Mouse (Mus musculus) gastrocnemius, postnatal 4 days (tissue): ENCODE results near the gene Hp1bp3. TPM values are rescaled to one million over a fixed set of nuclear protein-coding genes. Genes with fewer than 3 reads are reported as not detected.

Experiments used
- DNase-seq, 2 experiments: peaks; one replicate each; pipeline ENCODE4 v3.0.0; 2021 to 2022; ENCODE audit warnings: low spot score in 2 of 2, mixed read lengths in 2 of 2
- total RNA-seq, 2 experiments: library from RNA; stranded (reverse); gene quantifications; 2 replicates each; pipeline ENCODE4 v1.2.3; 2021

Hp1bp3 gene
- total RNA-seq, 2 experiments from 2014 or later, result 102 to 108 TPM

DNA sequence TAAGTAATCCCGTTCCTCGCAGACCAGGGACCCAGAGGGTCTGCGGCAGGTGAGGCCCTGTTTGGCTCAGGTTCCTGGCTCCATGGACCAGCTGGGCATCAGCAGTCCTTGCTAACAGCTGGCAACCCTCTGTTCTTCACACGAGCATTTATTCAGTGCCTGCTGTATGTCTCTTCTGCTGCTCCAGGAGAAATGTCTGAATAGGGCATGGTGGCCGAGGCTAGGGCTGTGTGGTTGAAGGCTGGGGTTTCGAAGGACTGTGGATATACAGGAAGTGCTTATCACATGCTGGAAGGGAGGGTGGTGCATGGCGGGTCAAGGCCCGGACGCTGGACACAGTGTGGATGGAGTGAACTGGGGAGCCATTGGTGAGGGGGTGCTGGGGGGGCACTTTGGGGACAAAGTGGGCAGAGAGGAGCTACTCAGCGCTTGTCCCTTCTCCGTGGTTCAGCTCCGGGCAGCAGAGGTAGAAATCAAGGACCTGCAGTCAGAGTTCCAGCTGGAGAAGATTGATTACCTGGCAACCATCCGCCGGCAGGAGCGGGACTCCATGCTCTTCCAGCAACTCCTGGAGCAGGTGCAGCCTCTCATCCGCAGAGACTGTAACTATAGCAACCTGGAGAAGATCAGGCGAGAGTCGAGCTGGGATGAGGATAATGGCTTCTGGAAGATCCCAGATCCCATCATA is 77.3 kb downstream of the Hp1bp3 start:
- no peak for DNase-seq

DNA sequence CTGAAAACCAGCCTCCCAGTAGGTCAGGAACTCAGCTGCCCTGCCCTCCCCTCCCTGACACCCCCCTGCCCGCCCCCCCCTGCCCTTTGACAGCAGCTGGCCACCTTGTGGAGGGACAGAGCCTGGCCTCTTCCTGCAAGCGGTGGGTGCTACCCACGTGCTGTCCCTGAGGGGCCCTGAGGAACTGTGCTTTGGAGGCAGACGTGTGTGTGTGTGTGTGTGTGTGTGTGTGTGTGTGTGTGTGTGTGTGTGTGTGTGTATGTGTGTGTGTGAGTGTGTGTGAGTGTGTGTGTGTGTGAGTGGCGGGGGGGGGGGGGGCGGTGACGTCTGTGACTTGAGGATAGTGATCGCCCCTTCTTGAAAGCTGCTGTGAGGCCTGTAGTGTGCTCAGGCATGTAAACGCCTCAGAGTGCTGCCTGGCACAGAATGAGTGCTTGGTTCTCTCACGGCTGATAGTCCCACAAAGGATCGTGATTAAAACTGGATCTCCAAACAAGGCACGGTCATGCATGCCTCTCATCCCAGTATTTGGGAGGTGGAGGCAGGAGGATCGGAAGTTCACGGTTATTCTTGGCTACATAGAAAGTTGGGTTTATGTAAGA is 78.0 kb downstream of the Hp1bp3 start:
- DNase-seq, result no peak

Other genes starting within 250 kb of the Hp1bp3 start
- 100 to 1,000 TPM in 1 of 2 experiments, 10 to 100 TPM in 1; 90.3 to 107 TPM for gene Eif4g3, start 223.3 kb upstream of the Hp1bp3 start, total RNA-seq
- gene Sh2d5, start 34.1 kb downstream of the Hp1bp3 start, total RNA-seq, result under 1 TPM in 1 of 2 experiments, not detected in 1; 0.39 TPM
- gene Kif17, start 34.1 kb downstream of the Hp1bp3 start, total RNA-seq, result under 1 TPM; 0.34 TPM
- gene Ddost, start 88.4 kb downstream of the Hp1bp3 start, total RNA-seq, result 100 to 1,000 TPM; 106 to 115 TPM
- 100 to 1,000 TPM; 170 to 188 TPM for gene Pink1, start 110.0 kb downstream of the Hp1bp3 start, total RNA-seq
- gene Cda, start 151.7 kb downstream of the Hp1bp3 start, total RNA-seq, result 1 to 10 TPM; 2.1 to 2.4 TPM
- gene Fam43b, start 180.2 kb downstream of the Hp1bp3 start, total RNA-seq, result not detected
- 10 to 100 TPM; 30.1 to 33.2 TPM for gene Mul1, start 218.4 kb downstream of the Hp1bp3 start, total RNA-seq
- gene Camk2n1, start 238.0 kb downstream of the Hp1bp3 start, total RNA-seq, result 10 to 100 TPM in 1 of 2 experiments, 1 to 10 TPM in 1; 8.1 to 10.5 TPM